Mouse (Mus musculus): ENCODE results near the gene Rnase12.
A peak's percentile ranks its signal among the peaks of the same experiment; 100 is the strongest.

GRCm38 (mm10) chr14:51088970-51089673 lies 31.7 kb upstream of the Rnase12 start:
- TF ChIP-seq GATA1 (IDR thresholded peaks at IDR 0.05; ENCODE audit: borderline replicate concordance, low read length) (peak; percentile 49; the same call in 1 of the 3 replicates), FLI1 (IDR thresholded peaks at IDR 0.05; ENCODE audit: low read length) (no peak)
